Mouse (Mus musculus) small intestine, adult 2 months (tissue): Measurements from ENCODE around the gene Pnpla2. TPM values are rescaled to one million over a fixed set of nuclear protein-coding genes. Genes with fewer than 3 reads are reported as not detected.

Experiments used
- H3K27ac ChIP-seq: fragments of 200-500 bp; 2 replicates; pipeline ENCODE4 v1.5.1; 2012; ENCODE audit warnings: low read depth, low read length, control low read depth, inconsistent platforms; ENCODE audit not compliant: insufficient read depth
- H3K27me3 ChIP-seq: fragments of 200-500 bp; 2 replicates; pipeline ENCODE4 v1.6.1; 2012; ENCODE audit warnings: mild to moderate bottlenecking, moderate library complexity, low read length, inconsistent platforms; ENCODE audit not compliant: control insufficient read depth, insufficient read depth
- H3K36me3 ChIP-seq: fragments of 200-500 bp; 2 replicates; pipeline ENCODE4 v1.6.1; 2012; ENCODE audit warnings: mild to moderate bottlenecking, low read length, control low read depth, inconsistent platforms; ENCODE audit not compliant: control insufficient read depth, insufficient read depth
- H3K4me1 ChIP-seq: fragments of 200-500 bp; 2 replicates; pipeline ENCODE4 v1.6.1; 2012; ENCODE audit warnings: low read length, inconsistent platforms, mixed read lengths; ENCODE audit not compliant: control insufficient read depth, insufficient read depth, insufficient read length
- H3K4me3 ChIP-seq: fragments of 200-500 bp; 2 replicates; pipeline ENCODE4 v1.5.1; 2012; ENCODE audit warnings: low read depth, mild to moderate bottlenecking, control low read depth, inconsistent platforms, low read length, moderate library complexity
- CTCF ChIP-seq: fragments of 200-500 bp; IDR thresholded peaks from 2 replicates; pipeline ENCODE4 v1.5.1; 2012; ENCODE audit warnings: low read depth, mild to moderate bottlenecking, control low read depth, inconsistent platforms, low read length, moderate library complexity, mixed read lengths; ENCODE audit not compliant: insufficient replicate concordance, insufficient read length; ENCODE audit errors: extremely low read depth
- POLR2A ChIP-seq: fragments of 200-500 bp; IDR thresholded peaks from 2 replicates; pipeline ENCODE4 v1.6.1; 2012; ENCODE audit warnings: low read depth, mild to moderate bottlenecking, control low read depth, inconsistent platforms, low read length, moderate library complexity
- WGBS: fragments of 180-500 bp; shearing (Covaris S2); methylation state at CpG from one replicate; pipeline ENCODE4 v1.1.7; 2018; 5-methylcytosine and 5-hydroxymethylcytosine counted together
- polyA plus RNA-seq: library from polyadenylated mRNA; depleted of rRNA; stranded (reverse); fragments of >200 nt; gene quantifications from 2 replicates; pipeline ENCODE4 v1.2.3, GENCODE M21; 2012

Gene Pnpla2
- polyA plus RNA-seq, 1 experiment, result 319 TPM

DNA sequence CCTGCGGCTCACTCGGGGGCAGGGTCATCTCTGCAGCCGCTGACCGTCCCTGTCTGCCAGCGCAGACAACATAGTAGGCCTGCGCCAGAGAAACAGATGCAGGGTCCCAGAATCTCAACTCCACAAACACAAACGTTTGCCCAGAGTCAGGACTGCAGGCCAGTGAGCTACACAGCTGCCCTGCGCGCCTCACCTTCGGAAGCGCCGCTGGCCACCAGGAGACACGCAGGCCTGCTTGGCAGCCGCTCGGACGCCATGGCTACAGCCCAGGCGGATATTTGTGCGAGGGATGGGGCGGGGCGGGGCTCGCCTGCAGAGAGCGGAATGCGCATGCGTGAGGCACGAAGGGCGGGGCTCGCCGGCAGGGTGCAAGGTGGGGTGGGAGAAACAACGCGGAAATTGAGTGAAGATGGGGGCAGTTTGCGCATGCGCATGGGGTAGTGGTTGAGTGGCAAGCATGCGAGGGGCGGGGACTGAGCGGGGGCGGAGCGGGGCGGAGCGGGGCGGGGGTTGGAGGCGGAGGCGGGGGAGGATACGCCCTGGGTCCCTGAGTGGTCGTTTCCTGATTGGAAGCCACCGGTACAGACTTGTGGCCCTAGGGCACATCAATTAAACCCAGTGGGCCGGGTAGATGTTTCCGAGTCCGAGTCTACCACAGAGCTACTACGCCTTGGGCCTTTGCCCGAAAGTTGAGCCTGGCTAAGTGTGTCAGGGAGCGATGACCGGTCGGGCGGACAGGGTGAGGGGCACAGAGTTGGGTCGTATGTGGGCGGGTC, 41.0 kb upstream of the Pnpla2 start, which contains the start of gene Gatd1:
Gene Gatd1, minus strand, starts transcription at position 328 of the 776 bp plus-strand sequence.
- Histone ChIP-seq H3K27me3 (no peaks in the 10 kb centered on the region), H3K4me1 (peaks cover 18% of the 10 kb centered on the region), H3K27ac (peak within 1 kb of the TSS; percentile 96), H3K4me3 (peak within 1 kb of the TSS; percentile 92), H3K36me3 (peaks cover 5% of the 10 kb centered on the region)
- TF ChIP-seq POLR2A (peak; percentile 86), CTCF (no peak)
- WGBS, result 1% methylated on average over 56 of the region's 56 CpGs

GRCm38 (mm10) chr7:141416144-141416841, 38.7 kb upstream of the Pnpla2 start:
- TF ChIP-seq POLR2A (no peak), CTCF (no peak)
- Histone ChIP-seq H3K27ac (0 out of 2 replicates have a peak overlapping the region, but pooled peaks have one; percentile 1), H3K27me3 (no peaks in the 10 kb centered on the region), H3K4me1 (peaks cover 18% of the 10 kb centered on the region; the same call in 1 of the 2 replicates), H3K36me3 (0 out of 2 replicates have a peak, but pooled peaks cover 2% of the 10 kb centered on the region), H3K4me3 (no peak overlapping the region)
- WGBS, result 84% methylated on average over 6 of the region's 6 CpGs

- H3K36me3 ChIP-seq, result no peaks in the 10 kb centered on the region
- H3K27me3 ChIP-seq, result no peaks in the 10 kb centered on the region
- H3K4me3 ChIP-seq, result no peak overlapping the region
- H3K4me1 ChIP-seq, result peaks cover 18% of the 10 kb centered on the region; the same call in 1 of the 2 replicates
- H3K27ac ChIP-seq, result peak overlapping the region; percentile 91
- whole genome bisulfite sequencing, result 84% methylated on average over 8 of the region's 8 CpGs
- TF ChIP-seq CTCF, result peak; percentile 24; the same call in 1 of the 2 replicates
- no peak for TF ChIP-seq POLR2A
Measured at GRCm38 (mm10) chr7:141417731-141418681, 37.0 kb upstream of the Pnpla2 start.

- 17% methylated on average over 7 of the region's 7 CpGs for WGBS
- Histone ChIP-seq H3K27ac (peak overlapping the region; percentile 91), H3K27me3 (no peaks in the 10 kb centered on the region), H3K36me3 (no peaks in the 10 kb centered on the region), H3K4me3 (no peak overlapping the region), H3K4me1 (peaks cover 18% of the 10 kb centered on the region; the same call in 1 of the 2 replicates)
- TF ChIP-seq CTCF, result no peak
- TF ChIP-seq POLR2A, result no peak
Measured at GRCm38 (mm10) chr7:141418970-141419369, 36.0 kb upstream of the Pnpla2 start.

- H3K27ac ChIP-seq, result peak overlapping the region; percentile 65
- WGBS, result 30% methylated on average over 9 of the region's 9 CpGs
- H3K36me3 ChIP-seq, result no peaks in the 10 kb centered on the region
- H3K4me3 ChIP-seq, result no peak overlapping the region
- no peaks in the 10 kb centered on the region for H3K27me3 ChIP-seq
- TF ChIP-seq POLR2A (no peak), CTCF (no peak)
- peaks cover 16% of the 10 kb centered on the region; the same call in 1 of the 2 replicates for H3K4me1 ChIP-seq
Measured at GRCm38 (mm10) chr7:141420030-141420702, 34.8 kb upstream of the Pnpla2 start.

DNA sequence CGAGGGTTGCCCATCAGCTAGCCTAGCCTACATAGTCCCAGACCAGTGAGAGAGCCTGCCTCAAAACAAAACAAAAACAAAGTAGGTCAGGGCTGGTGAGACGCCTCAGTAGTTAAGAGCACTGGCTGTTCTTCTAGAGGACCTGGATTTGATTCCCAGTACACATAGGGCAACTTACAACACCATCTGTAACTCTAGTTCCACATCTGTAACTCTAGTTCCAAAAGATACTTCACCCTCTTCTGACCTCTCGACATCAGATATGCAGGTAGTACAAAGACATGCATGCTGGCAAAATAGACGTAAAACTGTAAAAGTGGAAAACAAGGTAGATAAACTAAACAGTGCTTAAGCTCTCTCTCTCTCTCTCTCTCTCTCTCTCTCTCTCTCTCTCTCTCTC, 31.2 kb upstream of the Pnpla2 start:
- H3K4me3 ChIP-seq, result no peak overlapping the region
- H3K4me1 ChIP-seq, result peaks cover 7% of the 10 kb centered on the region; the same call in 1 of the 2 replicates
- H3K27me3 ChIP-seq, result no peaks in the 10 kb centered on the region
- TF ChIP-seq POLR2A, result no peak
- H3K36me3 ChIP-seq, result no peaks in the 10 kb centered on the region
- no peak overlapping the region for H3K27ac ChIP-seq
- WGBS, result 75% methylated on average over 4 of the region's 4 CpGs
